Mouse (Mus musculus) MEL (cell line): ENCODE data around the gene Pex13. TPM values are rescaled to one million over a fixed set of nuclear protein-coding genes. Genes with fewer than 3 reads are reported as not detected.
A peak's percentile ranks its signal among the peaks of the same experiment; 100 is the strongest.

Experiments
- DNase-seq: peaks from one replicate; pipeline ENCODE4 v3.0.0; 2011; ENCODE audit warnings: low read depth, low spot score
- H3K27ac ChIP-seq: 2 replicates; pipeline ENCODE4 v1.5.1; 2012; ENCODE audit warnings: low read depth, mild to moderate bottlenecking, control low read depth, low read length, moderate library complexity; ENCODE audit not compliant: control insufficient read depth
- H3K27me3 ChIP-seq, 2 experiments: fragments of 150-350 bp in 1 of 2; sonication (generic) in 1 of 2; 2 replicates each; pipeline ENCODE4 v1.6.1; 2012; ENCODE audit warnings: low read length in 2 of 2, mild to moderate bottlenecking in 2 of 2, improper control_type of control experiment in 1 of 2, moderate library complexity in 1 of 2; ENCODE audit not compliant: insufficient read depth in 2 of 2, control insufficient read depth in 1 of 2
- H3K36me3 ChIP-seq, 2 experiments: 2 replicates each; pipeline ENCODE4 v1.6.1; 2012 to 2014; ENCODE audit warnings: low read length in 2 of 2, improper control_type of control experiment in 1 of 2, inconsistent platforms in 1 of 2, mild to moderate bottlenecking in 1 of 2; ENCODE audit not compliant: insufficient read depth in 2 of 2, control insufficient read depth in 1 of 2
- H3K4me1 ChIP-seq, 2 experiments: fragments of 150-350 bp in 1 of 2; sonication (generic) in 1 of 2; 2 replicates each; pipeline ENCODE4 v1.6.1; 2012; ENCODE audit warnings: low read length in 2 of 2, improper control_type of control experiment in 1 of 2, mild to moderate bottlenecking in 1 of 2; ENCODE audit not compliant: insufficient read depth in 2 of 2, control insufficient read depth in 1 of 2
- H3K4me3 ChIP-seq, 2 experiments: fragments of 150-350 bp in 1 of 2; sonication (generic) in 1 of 2; 2 replicates each; pipeline ENCODE4 v1.5.1; 2012; ENCODE audit warnings: low read depth in 2 of 2, low read length in 2 of 2, mild to moderate bottlenecking in 2 of 2, moderate library complexity in 2 of 2, control low read depth in 1 of 2, improper control_type of control experiment in 1 of 2; ENCODE audit not compliant: control insufficient read depth in 1 of 2, insufficient read depth in 1 of 2
- H3K79me2 ChIP-seq: 2 replicates; pipeline ENCODE4 v1.6.1; 2012; ENCODE audit warnings: mild to moderate bottlenecking, low read length, moderate library complexity; ENCODE audit not compliant: control insufficient read depth, poor library complexity, insufficient read depth
- H3K9ac ChIP-seq: 2 replicates; pipeline ENCODE4 v1.6.1; 2012; ENCODE audit warnings: low read depth, mild to moderate bottlenecking, control low read depth, low read length, moderate library complexity; ENCODE audit not compliant: control insufficient read depth, poor library complexity, severe bottlenecking
- H3K9me3 ChIP-seq: fragments of 150-350 bp; sonication (generic); replicated peaks from 2 replicates; pipeline ENCODE4 v1.6.1; 2012; ENCODE audit warnings: mild to moderate bottlenecking, low read length, improper control_type of control experiment, moderate library complexity; ENCODE audit not compliant: insufficient read depth
- BHLHE40 ChIP-seq: IDR thresholded peaks from 2 replicates; pipeline ENCODE4 v1.6.1; 2012; ENCODE audit warnings: low read depth, mild to moderate bottlenecking, inconsistent platforms, low read length, improper control_type of control experiment, borderline replicate concordance
- CHD1 ChIP-seq: IDR thresholded peaks from 2 replicates; pipeline ENCODE4 v1.6.1; 2012; ENCODE audit warnings: low read depth, mild to moderate bottlenecking, inconsistent platforms, low read length, improper control_type of control experiment
- CHD2 ChIP-seq: IDR thresholded peaks from 2 replicates; pipeline ENCODE4 v1.6.1; 2011; ENCODE audit warnings: low read length, improper control_type of control experiment
- CTCF ChIP-seq, 3 experiments: IDR thresholded peaks in 2 of 3; conservative IDR thresholded peaks in 1 of 3; 2 replicates each; pipeline ENCODE4 v1.5.1; 2011 to 2012; ENCODE audit warnings: low read length in 3 of 3, low read depth in 2 of 3, mild to moderate bottlenecking in 2 of 3, improper control_type of control experiment in 1 of 3, inconsistent platforms in 1 of 3, mixed read lengths in 1 of 3, moderate library complexity in 1 of 3; ENCODE audit not compliant: control insufficient read depth in 1 of 3, insufficient read depth in 1 of 3, poor library complexity in 1 of 3, severe bottlenecking in 1 of 3
- E2F4 ChIP-seq: IDR thresholded peaks from 2 replicates; pipeline ENCODE4 v1.6.1; 2011; ENCODE audit warnings: low read depth, low read length, improper control_type of control experiment, borderline replicate concordance
- ELF1 ChIP-seq: IDR thresholded peaks from 2 replicates; pipeline ENCODE4 v1.6.1; 2014; ENCODE audit warnings: low read depth, mild to moderate bottlenecking, inconsistent platforms, low read length, improper control_type of control experiment, moderate library complexity
- EP300 ChIP-seq, 2 experiments: IDR thresholded peaks; 2 replicates each; pipeline ENCODE4 v1.6.1; 2011; ENCODE audit warnings: improper control_type of control experiment in 2 of 2, low read length in 2 of 2, low read depth in 1 of 2, mild to moderate bottlenecking in 1 of 2
- ETS1 ChIP-seq: IDR thresholded peaks from 2 replicates; pipeline ENCODE4 v1.6.1; 2012; ENCODE audit warnings: low read depth, mild to moderate bottlenecking, inconsistent platforms, low read length, improper control_type of control experiment, moderate library complexity
- GABPA ChIP-seq: IDR thresholded peaks from 2 replicates; pipeline ENCODE4 v1.6.1; 2012; ENCODE audit warnings: low read depth, mild to moderate bottlenecking, inconsistent platforms, low read length, improper control_type of control experiment, moderate library complexity
- GATA1 ChIP-seq: IDR thresholded peaks from 2 replicates; pipeline ENCODE4 v1.6.1; 2011; ENCODE audit warnings: low read depth, low read length, improper control_type of control experiment
- HCFC1 ChIP-seq: IDR thresholded peaks from 2 replicates; pipeline ENCODE4 v1.6.1; 2012; ENCODE audit warnings: low read depth, mild to moderate bottlenecking, inconsistent platforms, low read length, improper control_type of control experiment, moderate library complexity
- JUND ChIP-seq: IDR thresholded peaks from 2 replicates; pipeline ENCODE4 v1.6.1; 2011; ENCODE audit warnings: low read depth, mild to moderate bottlenecking, improper control_type of control experiment, low read length
- KAT2A ChIP-seq: conservative IDR thresholded peaks from 2 replicates; pipeline ENCODE4 v1.6.1; 2012; ENCODE audit warnings: low read depth, low read length, improper control_type of control experiment, inconsistent platforms
- MAFK ChIP-seq: IDR thresholded peaks from 2 replicates; pipeline ENCODE4 v1.6.1; 2011; ENCODE audit warnings: low read depth, mild to moderate bottlenecking, low read length, improper control_type of control experiment, borderline replicate concordance
- MAX ChIP-seq: IDR thresholded peaks from 2 replicates; pipeline ENCODE4 v1.6.1; 2011; ENCODE audit warnings: low read length, improper control_type of control experiment
- MAZ ChIP-seq: IDR thresholded peaks from 2 replicates; pipeline ENCODE4 v1.6.1; 2012; ENCODE audit warnings: low read depth, mild to moderate bottlenecking, inconsistent platforms, low read length, improper control_type of control experiment
- MEF2A ChIP-seq: IDR thresholded peaks from 2 replicates; pipeline ENCODE4 v1.6.1; 2014; ENCODE audit warnings: low read depth, mild to moderate bottlenecking, inconsistent platforms, low read length, improper control_type of control experiment; ENCODE audit not compliant: poor library complexity, insufficient replicate concordance, severe bottlenecking; ENCODE audit errors: extremely low read depth
- MXI1 ChIP-seq: IDR thresholded peaks from 2 replicates; pipeline ENCODE4 v1.6.1; 2011; ENCODE audit warnings: mild to moderate bottlenecking, low read depth, low read length, improper control_type of control experiment
- MYB ChIP-seq: IDR thresholded peaks from 2 replicates; pipeline ENCODE4 v1.6.1; 2011; ENCODE audit warnings: mild to moderate bottlenecking, low read depth, low read length, improper control_type of control experiment
- MYC ChIP-seq: IDR thresholded peaks from 2 replicates; pipeline ENCODE4 v1.6.1; 2011; ENCODE audit warnings: low read depth, mild to moderate bottlenecking, low read length, improper control_type of control experiment, moderate library complexity
- NELFE ChIP-seq: IDR thresholded peaks from 2 replicates; pipeline ENCODE4 v1.6.1; 2011; ENCODE audit warnings: low read depth, low read length, improper control_type of control experiment
- NRF1 ChIP-seq: IDR thresholded peaks from 2 replicates; pipeline ENCODE4 v1.6.1; 2014; ENCODE audit warnings: low read depth, mild to moderate bottlenecking, inconsistent platforms, low read length, improper control_type of control experiment, moderate library complexity; ENCODE audit not compliant: poor library complexity, insufficient read depth, severe bottlenecking
- POLR2A ChIP-seq, 2 experiments: IDR thresholded peaks; 2 replicates each; pipeline ENCODE4 v1.6.1; 2011 to 2012; ENCODE audit warnings: low read length in 2 of 2, mild to moderate bottlenecking in 2 of 2, control low read depth in 1 of 2, improper control_type of control experiment in 1 of 2, low read depth in 1 of 2, moderate library complexity in 1 of 2; ENCODE audit not compliant: control insufficient read depth in 1 of 2, insufficient read depth in 1 of 2, poor library complexity in 1 of 2
- POLR2AphosphoS2 ChIP-seq: IDR thresholded peaks from 2 replicates; pipeline ENCODE4 v1.6.1; 2011; ENCODE audit warnings: low read length, improper control_type of control experiment
- POLR2AphosphoS5 ChIP-seq: IDR thresholded peaks from 2 replicates; pipeline ENCODE4 v1.6.1; 2012; ENCODE audit warnings: low read depth, borderline replicate concordance, mild to moderate bottlenecking, inconsistent platforms, low read length, moderate library complexity, mixed read lengths
- RAD21 ChIP-seq: IDR thresholded peaks from 2 replicates; pipeline ENCODE4 v1.6.1; 2011; ENCODE audit warnings: mild to moderate bottlenecking, low read depth, low read length, improper control_type of control experiment
- RCOR1 ChIP-seq: IDR thresholded peaks from 2 replicates; pipeline ENCODE4 v1.6.1; 2012; ENCODE audit warnings: low read depth, mild to moderate bottlenecking, inconsistent platforms, low read length, improper control_type of control experiment
- SMC3 ChIP-seq: IDR thresholded peaks from 2 replicates; pipeline ENCODE4 v1.6.1; 2011; ENCODE audit warnings: low read depth, low read length, improper control_type of control experiment
- TAL1 ChIP-seq: IDR thresholded peaks from 2 replicates; pipeline ENCODE4 v1.6.1; 2012; ENCODE audit warnings: mild to moderate bottlenecking, inconsistent platforms, low read length, moderate library complexity, mixed read lengths
- TBP ChIP-seq: IDR thresholded peaks from 2 replicates; pipeline ENCODE4 v1.8.0; 2011; ENCODE audit warnings: low read depth, low read length, improper control_type of control experiment
- TCF12 ChIP-seq: IDR thresholded peaks from 2 replicates; pipeline ENCODE4 v1.6.1; 2014; ENCODE audit warnings: low read depth, mild to moderate bottlenecking, inconsistent platforms, low read length, improper control_type of control experiment, moderate library complexity
- UBTF ChIP-seq: IDR thresholded peaks from 2 replicates; pipeline ENCODE4 v1.6.1; 2012; ENCODE audit warnings: low read depth, mild to moderate bottlenecking, inconsistent platforms, low read length, improper control_type of control experiment, moderate library complexity, borderline replicate concordance; ENCODE audit not compliant: insufficient read depth
- USF1 ChIP-seq: IDR thresholded peaks from 2 replicates; pipeline ENCODE4 v1.6.1; 2014; ENCODE audit warnings: low read depth, mild to moderate bottlenecking, inconsistent platforms, low read length, improper control_type of control experiment, moderate library complexity
- USF2 ChIP-seq, 2 experiments: IDR thresholded peaks; 2 replicates each; pipeline ENCODE4 v1.6.1; 2011 to 2012; ENCODE audit warnings: improper control_type of control experiment in 2 of 2, low read length in 2 of 2, borderline replicate concordance in 1 of 2, inconsistent platforms in 1 of 2, low read depth in 1 of 2, mild to moderate bottlenecking in 1 of 2; ENCODE audit not compliant: insufficient read depth in 1 of 2
- ZC3H11A ChIP-seq: IDR thresholded peaks from 2 replicates; pipeline ENCODE4 v1.6.1; 2012; ENCODE audit warnings: low read depth, mild to moderate bottlenecking, inconsistent platforms, low read length, improper control_type of control experiment
- ZKSCAN1 ChIP-seq: IDR thresholded peaks from 2 replicates; pipeline ENCODE4 v1.6.1; 2012; ENCODE audit warnings: low read depth, mild to moderate bottlenecking, inconsistent platforms, low read length, improper control_type of control experiment, moderate library complexity
- ZMIZ1 ChIP-seq: IDR thresholded peaks from 2 replicates; pipeline ENCODE4 v1.6.1; 2012; ENCODE audit warnings: low read depth, mild to moderate bottlenecking, inconsistent platforms, low read length, improper control_type of control experiment, moderate library complexity
- ZNF384 ChIP-seq: IDR thresholded peaks from 2 replicates; pipeline ENCODE4 v1.6.1; 2012; ENCODE audit warnings: low read depth, mild to moderate bottlenecking, inconsistent platforms, low read length, improper control_type of control experiment
- polyA plus RNA-seq, 2 experiments: library from polyadenylated mRNA; stranded (reverse) in 1 of 2; unstranded in 1 of 2; fragments of >175 nt in 1 of 2; fragments of >200 nt in 1 of 2; gene quantifications; 2 replicates each; pipeline versions ENCODE4 v1.2.1 to v1.2.4; 2012; ENCODE audit warnings: low replicate concordance in 2 of 2, low read depth in 1 of 2; ENCODE audit not compliant: insufficient read length in 2 of 2, insufficient read depth in 1 of 2, missing spikeins in 1 of 2
- total RNA-seq: library from RNA; depleted of rRNA; stranded (reverse); fragments of 300-350 nt; gene quantifications from 2 replicates; pipeline ENCODE4 v1.2.3, GENCODE M21; 2012

Gene Pex13
- total and polyA plus RNA-seq, 3 experiments, result 24.7 TPM; not detected in 1

DNA sequence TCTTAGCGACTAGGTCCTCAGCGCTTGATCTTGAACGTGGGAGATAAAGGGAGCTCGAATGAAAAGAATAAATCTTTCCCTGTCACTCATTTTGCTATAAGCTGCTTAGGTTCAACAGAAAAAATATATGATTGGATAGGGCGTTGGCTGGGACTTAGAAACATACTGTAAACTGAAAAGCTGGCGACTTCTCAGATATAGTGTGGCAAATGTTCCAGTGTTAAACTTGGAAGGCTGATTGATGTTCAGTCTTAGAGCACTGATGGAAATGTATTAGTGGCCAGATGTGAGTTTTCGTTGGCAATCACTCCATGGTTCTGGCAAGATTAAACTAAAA lies 31.9 kb downstream of the Pex13 start:
- no peak for DNase-seq
- TF ChIP-seq JUND, result no peak
- TF ChIP-seq ELF1, result no peak
- no peak for TF ChIP-seq BHLHE40
- no peak for TF ChIP-seq MAZ
- TF ChIP-seq ZKSCAN1, result 0 out of 2 replicates have a peak, but pooled peaks have one; percentile 8
- no peak; the same call in 1 of the 2 replicates for TF ChIP-seq MXI1
- no peak for TF ChIP-seq TAL1
- no peak for TF ChIP-seq NELFE
- TF ChIP-seq MYB, result no peak
- TF ChIP-seq MAX, result no peak; the same call in 1 of the 2 replicates
- TF ChIP-seq TCF12, result no peak
- 0 out of 2 replicates have a peak, but pooled peaks have one; percentile 40 for TF ChIP-seq CHD1
- no peak for TF ChIP-seq MYC
- TF ChIP-seq RAD21, result no peak
- no peak for TF ChIP-seq CTCF (IDR thresholded peaks at IDR 0.05 in 2 of 3, conservative IDR thresholded peaks at IDR 0.05 in 1 of 3; ENCODE audit: control insufficient read depth in 1 of 3, insufficient read depth in 1 of 3, low read depth in 2 of 3, low read length in 3 of 3, poor library complexity in 1 of 3, severe bottlenecking in 1 of 3)
- peak; percentile 52; the same call in 1 of the 2 replicates for TF ChIP-seq RCOR1
- 0 out of 2 replicates have a peak, but pooled peaks have one; percentile 13 for TF ChIP-seq POLR2AphosphoS2
- TF ChIP-seq KAT2A, result no peak
- TF ChIP-seq CHD2, result no peak
- TF ChIP-seq TBP, result no peak
- TF ChIP-seq UBTF, result no peak
- no peak for TF ChIP-seq ZC3H11A
- TF ChIP-seq ZNF384, result no peak
- TF ChIP-seq POLR2A (IDR thresholded peaks at IDR 0.05; ENCODE audit: control insufficient read depth in 1 of 2, insufficient read depth in 1 of 2, low read depth in 1 of 2, low read length in 2 of 2, poor library complexity in 1 of 2), result no peak
- TF ChIP-seq E2F4, result 0 out of 2 replicates have a peak, but pooled peaks have one; percentile 7
- TF ChIP-seq MEF2A, result no peak
- TF ChIP-seq EP300 (IDR thresholded peaks at IDR 0.05; ENCODE audit: low read depth in 1 of 2, low read length in 2 of 2), result no peak
- no peak for TF ChIP-seq ETS1
- no peak for TF ChIP-seq SMC3
- no peak for TF ChIP-seq USF1
- no peak; the same call in 1 of the 2 replicates for TF ChIP-seq ZMIZ1
- TF ChIP-seq GATA1, result no peak
- TF ChIP-seq GABPA, result no peak
- no peak for TF ChIP-seq NRF1
- TF ChIP-seq HCFC1, result no peak
- TF ChIP-seq POLR2AphosphoS5, result no peak
- TF ChIP-seq MAFK, result no peak
- no peak for TF ChIP-seq USF2 (IDR thresholded peaks at IDR 0.05; ENCODE audit: borderline replicate concordance in 1 of 2, insufficient read depth in 1 of 2, low read depth in 1 of 2, low read length in 2 of 2)

More for the DNA sequence above, 31.9 kb downstream of the Pex13 start:
- Histone ChIP-seq H3K27me3 (no peaks in the 10 kb centered on the region), H3K36me3 (peaks cover 2 to 10% of the 10 kb centered on the region in 2 experiments), H3K9me3 (0 out of 2 replicates have a peak, but pooled peaks cover 2% of the 10 kb centered on the region), H3K79me2 (peaks cover 4% of the 10 kb centered on the region; the same call in 1 of the 2 replicates), H3K4me1 (peaks cover 3 to 9% of the 10 kb centered on the region in 2 experiments), H3K9ac (peak overlapping the region; percentile 37), H3K27ac (no peak overlapping the region), H3K4me3 (peak overlapping the region; percentile 63 to 80)
